Mouse (Mus musculus): ENCODE data around the gene Pelo. TPM values are rescaled to one million over a fixed set of nuclear protein-coding genes. Genes with fewer than 3 reads are reported as not detected.

The Pelo gene
- polyA plus RNA-seq, 1 experiment, result 22.5 TPM

DNA sequence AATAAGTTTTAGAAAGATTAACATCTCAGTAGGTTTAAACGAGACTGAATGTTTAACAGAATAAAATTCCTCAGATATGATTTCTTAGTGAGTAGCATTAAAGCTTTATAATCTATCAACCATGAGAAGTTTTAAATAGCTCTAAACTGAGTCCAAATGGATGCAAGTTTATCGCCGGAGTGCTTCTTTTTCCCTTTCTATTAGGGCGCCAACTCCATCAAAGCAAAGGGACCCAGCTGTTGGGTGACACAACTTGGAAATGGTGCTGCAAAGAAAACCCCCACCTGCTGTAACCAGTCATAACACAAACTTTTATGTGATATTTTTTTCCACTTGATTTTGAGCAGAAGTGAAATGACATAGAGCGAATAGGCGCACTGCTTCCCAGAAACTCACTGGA lies 17.6 kb downstream of the Pelo start:
- Histone ChIP-seq H3K79me2 (ENCODE audit: control insufficient read depth, insufficient read depth) (no peaks in the 10 kb centered on the region), H3ac (ENCODE audit: control insufficient read depth, insufficient read length, low read depth) (no peak overlapping the region), H3K36me3 (ENCODE audit: control insufficient read depth, insufficient read depth) (no peaks in the 10 kb centered on the region), H3K27me3 (ENCODE audit: control insufficient read depth, insufficient read depth, insufficient read length) (no peaks in the 10 kb centered on the region), H3K4me3 (ENCODE audit: insufficient read depth, poor library complexity, severe bottlenecking) (no peak overlapping the region), H3K79me3 (ENCODE audit: low read depth) (no peaks in the 10 kb centered on the region)
- TF ChIP-seq CTCF (IDR thresholded peaks at IDR 0.05; ENCODE audit: control insufficient read depth, insufficient read depth, insufficient read length) (no peak), MYOG (IDR thresholded peaks at IDR 0.05; ENCODE audit: control insufficient read depth, extremely low read depth, insufficient read length) (no peak), MAX (IDR thresholded peaks at IDR 0.05) (no peak), USF1 (IDR thresholded peaks at IDR 0.05; ENCODE audit: low read depth) (no peak), FOSL1 (IDR thresholded peaks at IDR 0.05; ENCODE audit: insufficient read depth, low read length, poor library complexity, severe bottlenecking) (no peak), CEBPB (IDR thresholded peaks at IDR 0.05; ENCODE audit: low read depth) (no peak), MYOD1 (IDR thresholded peaks at IDR 0.05; ENCODE audit: control insufficient read depth, insufficient read length, low read depth) (no peak)

DNA sequence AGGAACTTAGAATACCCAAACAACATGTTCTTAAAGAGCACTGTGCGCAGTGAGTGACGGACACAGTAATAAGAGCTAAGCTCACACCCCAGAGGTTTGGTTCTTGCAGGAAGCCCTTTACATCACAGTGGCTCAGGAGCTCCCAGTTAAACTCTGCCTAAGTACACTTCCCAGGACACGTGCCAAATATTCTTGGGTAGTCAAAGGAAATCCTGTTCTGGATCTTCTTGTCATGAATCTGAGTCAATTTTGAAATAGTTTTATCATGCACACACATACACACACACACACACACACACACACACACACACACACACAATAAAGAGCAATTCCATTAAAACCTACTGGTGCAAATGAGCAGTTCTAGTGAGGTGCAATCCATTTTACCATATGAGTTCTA lies 18.6 kb downstream of the Pelo start:
- Histone ChIP-seq H3K79me3 (ENCODE audit: low read depth) (no peaks in the 10 kb centered on the region), H3K36me3 (ENCODE audit: control insufficient read depth, insufficient read depth) (no peaks in the 10 kb centered on the region), H3K79me2 (ENCODE audit: control insufficient read depth, insufficient read depth) (no peaks in the 10 kb centered on the region), H3K27me3 (ENCODE audit: control insufficient read depth, insufficient read depth, insufficient read length) (no peaks in the 10 kb centered on the region), H3K4me3 (ENCODE audit: insufficient read depth, poor library complexity, severe bottlenecking) (no peak overlapping the region), H3ac (ENCODE audit: control insufficient read depth, insufficient read length, low read depth) (no peak overlapping the region)
- TF ChIP-seq MYOG (IDR thresholded peaks at IDR 0.05; ENCODE audit: control insufficient read depth, extremely low read depth, insufficient read length) (no peak), USF1 (IDR thresholded peaks at IDR 0.05; ENCODE audit: low read depth) (no peak), MYOD1 (IDR thresholded peaks at IDR 0.05; ENCODE audit: control insufficient read depth, insufficient read length, low read depth) (no peak), MAX (IDR thresholded peaks at IDR 0.05) (no peak), CTCF (IDR thresholded peaks at IDR 0.05; ENCODE audit: control insufficient read depth, insufficient read depth, insufficient read length) (no peak), FOSL1 (IDR thresholded peaks at IDR 0.05; ENCODE audit: insufficient read depth, low read length, poor library complexity, severe bottlenecking) (no peak), CEBPB (IDR thresholded peaks at IDR 0.05; ENCODE audit: low read depth) (no peak)

DNA sequence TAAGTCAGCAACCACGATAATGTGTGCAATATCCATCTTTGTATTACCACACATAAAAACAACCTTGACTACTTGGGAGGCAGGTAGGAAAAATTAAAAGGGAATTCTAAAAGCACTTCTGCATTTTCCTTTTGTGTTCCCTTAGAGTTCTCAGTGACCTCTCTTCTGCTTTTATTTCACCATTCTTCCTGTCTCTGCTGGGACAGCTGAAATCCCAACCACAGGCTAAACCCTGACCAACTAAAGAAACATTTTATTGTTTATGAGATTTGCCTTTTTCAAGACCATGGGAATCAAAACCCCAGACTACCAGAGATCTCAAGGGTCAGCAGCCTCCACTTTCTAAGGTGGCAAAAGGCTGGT lies 22.0 kb downstream of the Pelo start:
- Histone ChIP-seq H3K27me3 (ENCODE audit: control insufficient read depth, insufficient read depth, insufficient read length) (no peaks in the 10 kb centered on the region), H3K79me3 (ENCODE audit: low read depth) (no peaks in the 10 kb centered on the region), H3ac (ENCODE audit: control insufficient read depth, insufficient read length, low read depth) (no peak overlapping the region), H3K36me3 (ENCODE audit: control insufficient read depth, insufficient read depth) (no peaks in the 10 kb centered on the region), H3K4me3 (ENCODE audit: insufficient read depth, poor library complexity, severe bottlenecking) (no peak overlapping the region), H3K79me2 (ENCODE audit: control insufficient read depth, insufficient read depth) (no peaks in the 10 kb centered on the region)
- TF ChIP-seq MYOD1 (IDR thresholded peaks at IDR 0.05; ENCODE audit: control insufficient read depth, insufficient read length, low read depth), result no peak

DNA sequence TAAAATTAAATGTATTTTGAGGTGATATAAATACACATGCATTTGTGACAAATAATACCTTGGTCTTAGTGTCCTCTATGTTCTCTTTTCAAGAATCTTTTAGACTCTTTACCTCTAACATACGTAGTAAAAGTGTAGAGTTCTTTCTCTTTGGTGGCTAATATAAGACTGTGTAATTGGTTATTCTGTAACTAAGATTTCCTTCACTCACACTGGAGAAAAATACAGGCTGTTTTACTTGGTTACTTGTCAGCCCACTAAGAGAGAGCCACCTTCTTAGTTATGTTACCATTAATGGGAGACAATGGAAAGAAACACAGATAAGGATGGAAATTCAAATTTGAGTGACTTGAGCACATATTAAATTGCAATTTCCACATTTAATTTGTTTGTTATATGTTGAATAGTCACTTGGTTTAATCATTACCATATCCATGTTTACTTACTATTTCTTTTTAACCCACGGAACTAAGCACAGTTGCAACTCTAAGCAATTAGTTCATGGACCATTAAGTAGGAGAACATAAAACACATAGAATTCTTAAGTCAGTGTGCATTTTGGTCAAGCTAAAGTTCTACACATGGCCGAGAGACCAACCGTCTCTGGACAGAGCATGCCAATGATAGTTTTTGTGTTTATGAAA lies 22.5 kb downstream of the Pelo start:
- H3K79me2 ChIP-seq (ENCODE audit: control insufficient read depth, insufficient read depth), result no peaks in the 10 kb centered on the region
- H3K36me3 ChIP-seq (ENCODE audit: control insufficient read depth, insufficient read depth), result no peaks in the 10 kb centered on the region
- H3K79me3 ChIP-seq (ENCODE audit: low read depth), result no peaks in the 10 kb centered on the region
- H3ac ChIP-seq (ENCODE audit: control insufficient read depth, insufficient read length, low read depth), result no peak overlapping the region
- no peaks in the 10 kb centered on the region for H3K27me3 ChIP-seq (ENCODE audit: control insufficient read depth, insufficient read depth, insufficient read length)
- H3K4me3 ChIP-seq (ENCODE audit: insufficient read depth, poor library complexity, severe bottlenecking), result no peak overlapping the region
- no peak for TF ChIP-seq CEBPB (IDR thresholded peaks at IDR 0.05; ENCODE audit: low read depth)
- no peak for TF ChIP-seq CTCF (IDR thresholded peaks at IDR 0.05; ENCODE audit: control insufficient read depth, insufficient read depth, insufficient read length)
- no peak for TF ChIP-seq FOSL1 (IDR thresholded peaks at IDR 0.05; ENCODE audit: insufficient read depth, low read length, poor library complexity, severe bottlenecking)
- TF ChIP-seq MYOD1 (IDR thresholded peaks at IDR 0.05; ENCODE audit: control insufficient read depth, insufficient read length, low read depth), result no peak
- TF ChIP-seq MAX (IDR thresholded peaks at IDR 0.05), result no peak
- no peak for TF ChIP-seq MYOG (IDR thresholded peaks at IDR 0.05; ENCODE audit: control insufficient read depth, extremely low read depth, insufficient read length)
- TF ChIP-seq USF1 (IDR thresholded peaks at IDR 0.05; ENCODE audit: low read depth), result no peak

DNA sequence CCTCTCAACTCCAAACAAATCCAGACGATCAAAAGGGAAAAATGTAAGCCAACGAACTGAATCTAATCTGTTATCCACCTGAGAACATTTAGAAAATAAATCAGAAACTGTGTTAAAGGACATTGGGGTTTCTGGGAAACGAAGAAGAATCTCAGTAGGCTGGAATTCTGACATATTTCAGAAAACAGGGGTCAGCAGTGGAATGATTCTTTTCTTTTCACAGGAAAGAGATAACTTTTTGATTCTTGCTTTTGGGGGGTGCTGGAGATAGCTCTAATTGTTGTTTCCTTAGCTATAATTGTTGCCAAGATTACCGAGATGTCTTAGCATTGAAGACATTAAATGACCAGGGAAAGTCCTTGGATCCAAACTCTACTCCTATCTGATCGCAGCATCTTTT lies 32.4 kb downstream of the Pelo start:
- H3K36me3 ChIP-seq (ENCODE audit: control insufficient read depth, insufficient read depth), result no peaks in the 10 kb centered on the region
- H3K4me3 ChIP-seq (ENCODE audit: insufficient read depth, poor library complexity, severe bottlenecking), result no peak overlapping the region
- TF ChIP-seq CTCF (IDR thresholded peaks at IDR 0.05; ENCODE audit: control insufficient read depth, insufficient read depth, insufficient read length) (no peak), MAX (IDR thresholded peaks at IDR 0.05) (no peak), MYOD1 (IDR thresholded peaks at IDR 0.05; ENCODE audit: control insufficient read depth, insufficient read length, low read depth) (no peak)
- no peaks in the 10 kb centered on the region for H3K79me3 ChIP-seq (ENCODE audit: low read depth)
- H3K79me2 ChIP-seq (ENCODE audit: control insufficient read depth, insufficient read depth), result no peaks in the 10 kb centered on the region
- no peak overlapping the region for H3ac ChIP-seq (ENCODE audit: control insufficient read depth, insufficient read length, low read depth)
- no peaks in the 10 kb centered on the region for H3K27me3 ChIP-seq (ENCODE audit: control insufficient read depth, insufficient read depth, insufficient read length)

DNA sequence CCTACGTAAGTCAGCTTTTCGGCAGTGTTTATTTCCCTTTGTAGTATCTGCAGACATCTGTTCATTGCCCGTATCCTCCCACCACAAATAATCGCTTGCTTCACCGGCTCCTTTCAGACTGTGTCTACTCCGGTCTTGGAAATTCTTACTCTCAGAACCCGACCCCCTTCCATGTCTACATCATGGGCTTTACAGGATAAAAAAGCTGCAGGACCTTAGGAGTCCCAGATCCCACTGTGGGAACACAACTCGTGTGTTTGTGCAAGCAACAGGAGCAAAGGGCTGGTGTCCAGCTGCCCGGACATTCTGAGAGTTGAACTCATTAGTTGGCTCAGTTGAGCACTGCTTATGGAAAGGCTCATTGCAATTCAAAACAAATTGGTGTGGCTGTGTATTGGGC lies 35.2 kb downstream of the Pelo start:
- no peak overlapping the region for H3K4me3 ChIP-seq (ENCODE audit: insufficient read depth, poor library complexity, severe bottlenecking)

More for the DNA sequence above, 35.2 kb downstream of the Pelo start:
- no peaks in the 10 kb centered on the region for H3K27me3 ChIP-seq (ENCODE audit: control insufficient read depth, insufficient read depth, insufficient read length)
- H3K36me3 ChIP-seq (ENCODE audit: control insufficient read depth, insufficient read depth), result no peaks in the 10 kb centered on the region
- H3K79me3 ChIP-seq (ENCODE audit: low read depth), result no peaks in the 10 kb centered on the region
- H3K79me2 ChIP-seq (ENCODE audit: control insufficient read depth, insufficient read depth), result no peaks in the 10 kb centered on the region
- TF ChIP-seq MYOD1 (IDR thresholded peaks at IDR 0.05; ENCODE audit: control insufficient read depth, insufficient read length, low read depth) (no peak), CEBPB (IDR thresholded peaks at IDR 0.05; ENCODE audit: low read depth) (no peak), FOSL1 (IDR thresholded peaks at IDR 0.05; ENCODE audit: insufficient read depth, low read length, poor library complexity, severe bottlenecking) (no peak), CTCF (IDR thresholded peaks at IDR 0.05; ENCODE audit: control insufficient read depth, insufficient read depth, insufficient read length) (no peak), MYOG (IDR thresholded peaks at IDR 0.05; ENCODE audit: control insufficient read depth, extremely low read depth, insufficient read length) (no peak), USF1 (IDR thresholded peaks at IDR 0.05; ENCODE audit: low read depth) (no peak), MAX (IDR thresholded peaks at IDR 0.05) (no peak)
- H3ac ChIP-seq (ENCODE audit: control insufficient read depth, insufficient read length, low read depth), result no peak overlapping the region
